Mouse (Mus musculus) limb, embryonic 14.5 days (tissue): ENCODE results near the gene Wtap. TPM values are rescaled to one million over a fixed set of nuclear protein-coding genes. Genes with fewer than 3 reads are reported as not detected.
A peak's percentile ranks its signal among the peaks of the same experiment; 100 is the strongest.
"Not testable (repeated sequence)": the region's sequence is repeated elsewhere in the genome, so short reads cannot be mapped to it uniquely, and the experiment has no call there.

Experiments used
- ATAC-seq: fragments of 200-750 bp; cut with Nextera tagmentation; 2 replicates; pipeline ENCODE4 v1.8.0; 2017; ENCODE audit warnings: low read depth, moderate number of reproducible peaks, moderate TSS enrichment; ENCODE audit not compliant: low FRiP score
- DNase-seq: peaks from one replicate; pipeline ENCODE4 v3.0.0-alpha.2; 2015; ENCODE audit warnings: low spot score
- H3K27ac ChIP-seq: fragments of 300-500 bp; sonication (generic); replicated peaks from 2 replicates; pipeline ENCODE4 v1.5.1; 2014; ENCODE audit warnings: low read depth, mild to moderate bottlenecking, low read length, moderate library complexity, mixed read lengths
- H3K27me3 ChIP-seq: fragments of 300-500 bp; sonication (generic); 2 replicates; pipeline ENCODE4 v1.6.1; 2014; ENCODE audit warnings: low read length, mixed read lengths; ENCODE audit not compliant: control insufficient read depth, insufficient read depth
- H3K36me3 ChIP-seq: fragments of 300-500 bp; sonication (generic); 2 replicates; pipeline ENCODE4 v1.6.1; 2014; ENCODE audit warnings: mild to moderate bottlenecking, low read length, moderate library complexity, mixed read lengths; ENCODE audit not compliant: control insufficient read depth, insufficient read depth
- H3K4me1 ChIP-seq: fragments of 300-500 bp; sonication (generic); 2 replicates; pipeline ENCODE4 v1.6.1; 2014; ENCODE audit warnings: antibody characterized with exemption, low read length, mixed read lengths; ENCODE audit not compliant: control insufficient read depth, insufficient read depth
- H3K4me2 ChIP-seq: fragments of 300-500 bp; sonication (generic); replicated peaks from 2 replicates; pipeline ENCODE4 v1.6.1; 2014; ENCODE audit warnings: low read depth, mild to moderate bottlenecking, low read length, moderate library complexity; ENCODE audit not compliant: severe bottlenecking
- H3K4me3 ChIP-seq: fragments of 300-500 bp; sonication (generic); replicated peaks from 2 replicates; pipeline ENCODE4 v1.5.1; 2014; ENCODE audit warnings: low read length
- H3K9ac ChIP-seq: fragments of 300-500 bp; sonication (generic); 2 replicates; pipeline ENCODE4 v1.6.1; 2014; ENCODE audit warnings: mild to moderate bottlenecking, low read depth, low read length, moderate library complexity; ENCODE audit not compliant: severe bottlenecking
- H3K9me3 ChIP-seq: fragments of 300-500 bp; sonication (generic); 2 replicates; pipeline ENCODE4 v1.6.1; 2016; ENCODE audit warnings: low read length; ENCODE audit not compliant: control insufficient read depth
- POLR2A ChIP-seq: fragments of 200-500 bp; IDR thresholded peaks from 2 replicates; pipeline ENCODE4 v1.8.0; 2012; ENCODE audit warnings: inconsistent platforms, mild to moderate bottlenecking, moderate library complexity, borderline replicate concordance; ENCODE audit not compliant: insufficient read depth, insufficient read length; ENCODE audit errors: extremely low read depth
- WGBS: fragments of 180-500 bp; shearing (Covaris S2); extraction: QIAGEN DNeasy Blood & Tissue Kit; methylation state at CpG from one replicate; pipeline ENCODE4 v1.1.7; 2014; 5-methylcytosine and 5-hydroxymethylcytosine counted together
- polyA plus RNA-seq, 2 experiments: library from polyadenylated mRNA; depleted of rRNA in 1 of 2; stranded (reverse) in 1 of 2; unstranded in 1 of 2; fragments of >200 nt; fragmentation: Nextera tagmentation in 1 of 2; extraction: Ambion mirVana in 1 of 2; gene quantifications; 2 replicates each; pipeline versions ENCODE4 v1.2.1 to v1.2.3; 2012 to 2014

Gene Wtap
- polyA plus RNA-seq, 2 experiments, result 86.1 to 135 TPM

DNA sequence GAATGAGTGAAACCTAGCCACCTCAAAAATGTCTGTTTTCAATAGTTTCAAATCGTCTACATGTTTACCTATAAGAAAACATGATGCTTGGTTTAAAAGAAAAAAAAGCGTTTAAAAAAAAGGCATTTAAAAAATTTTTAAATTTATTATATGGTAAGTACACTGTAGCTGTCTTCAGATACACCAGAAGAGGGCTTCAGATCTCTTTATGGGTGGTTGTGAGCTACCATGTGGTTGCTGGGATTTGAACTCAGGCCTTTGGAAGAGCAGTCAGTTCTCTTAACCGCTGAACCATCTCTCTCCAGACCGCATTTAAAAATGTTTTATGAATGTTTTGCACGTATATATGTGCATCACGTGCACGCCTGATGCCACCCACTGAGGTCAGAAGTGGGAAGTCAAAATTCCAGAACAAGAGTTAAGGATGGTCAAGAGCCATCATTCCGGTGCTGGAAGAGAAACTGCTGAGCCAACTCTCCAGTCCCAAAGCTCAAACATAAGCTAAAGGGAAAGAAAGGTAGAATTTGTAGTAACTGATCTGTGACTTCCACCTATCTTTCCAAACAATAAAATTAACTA is 3.3 kb downstream of the Wtap start:
- Histone ChIP-seq H3K9ac (peak overlapping the region; percentile 99), H3K36me3 (peaks cover 8% of the 10 kb centered on the region; the same call in 1 of the 2 replicates), H3K9me3 (no peaks in the 10 kb centered on the region), H3K4me3 (peak overlapping the region; percentile 97), H3K27me3 (no peaks in the 10 kb centered on the region), H3K4me1 (peaks cover 8% of the 10 kb centered on the region; the same call in 1 of the 2 replicates), H3K4me2 (peak overlapping the region; percentile 77), H3K27ac (no peak overlapping the region)
- TF ChIP-seq POLR2A, result no peak
- no peak for ATAC-seq
- no peak for DNase-seq
- 47% methylated on average over 8 of the region's 8 CpGs for WGBS

GRCm38 (mm10) chr17:12988096-12988495 is 5.9 kb downstream of the Wtap start:
- not testable (repeated sequence) for H3K27me3 ChIP-seq, H3K4me1 ChIP-seq, H3K9ac ChIP-seq, H3K27ac ChIP-seq, H3K4me2 ChIP-seq, H3K9me3 ChIP-seq, H3K4me3 ChIP-seq, DNase-seq, ATAC-seq
- peaks cover 29% of the 10 kb centered on the region for H3K36me3 ChIP-seq
- WGBS, result 98% methylated on average over 8 of the region's 8 CpGs

- Histone ChIP-seq H3K4me2 (no peak overlapping the region), H3K9me3 (no peaks in the 10 kb centered on the region), H3K27ac (no peak overlapping the region), H3K4me3 (no peak overlapping the region), H3K27me3 (no peaks in the 10 kb centered on the region), H3K4me1 (0 out of 2 replicates have a peak, but pooled peaks cover 2% of the 10 kb centered on the region), H3K9ac (no peak overlapping the region), H3K36me3 (peaks cover 65% of the 10 kb centered on the region)
- DNase-seq (no peak), ATAC-seq (no peak)
- TF ChIP-seq POLR2A, result no peak
- 80% methylated on average over 2 of the region's 2 CpGs for WGBS
These were observed 10.0 kb downstream of the Wtap start for GRCm38 (mm10) chr17:12983988-12984387.

DNA sequence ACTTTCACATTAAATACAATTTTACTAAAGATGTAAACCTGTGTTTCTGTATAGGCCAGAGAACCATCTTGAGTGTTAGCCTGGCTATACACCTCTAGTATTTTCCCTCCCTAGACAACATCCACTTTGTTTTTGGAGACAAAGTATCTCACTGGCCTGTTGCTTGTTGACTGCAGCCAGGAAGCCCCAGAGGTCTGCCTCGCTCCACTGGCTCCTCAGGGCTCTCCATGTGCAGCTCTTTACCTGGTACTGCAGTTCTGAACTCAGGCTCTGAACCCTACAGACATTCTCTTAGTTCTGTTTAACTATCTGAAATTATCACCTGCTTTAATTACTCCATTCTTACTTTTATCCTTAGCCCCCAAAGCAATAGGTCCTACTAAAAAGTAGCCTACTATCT is 15.4 kb downstream of the Wtap start:
- DNase-seq (no peak), ATAC-seq (no peak)
- H3K36me3 ChIP-seq, result peaks cover 72% of the 10 kb centered on the region
- H3K9me3 ChIP-seq, result no peaks in the 10 kb centered on the region
- no peaks in the 10 kb centered on the region for H3K27me3 ChIP-seq
- H3K27ac ChIP-seq, result no peak overlapping the region
- no peak for TF ChIP-seq POLR2A
- 100% methylated on average over 1 of the region's 1 CpGs for WGBS
- no peak overlapping the region for H3K4me2 ChIP-seq
- no peaks in the 10 kb centered on the region for H3K4me1 ChIP-seq
- H3K4me3 ChIP-seq, result no peak overlapping the region
- H3K9ac ChIP-seq, result no peak overlapping the region

DNA sequence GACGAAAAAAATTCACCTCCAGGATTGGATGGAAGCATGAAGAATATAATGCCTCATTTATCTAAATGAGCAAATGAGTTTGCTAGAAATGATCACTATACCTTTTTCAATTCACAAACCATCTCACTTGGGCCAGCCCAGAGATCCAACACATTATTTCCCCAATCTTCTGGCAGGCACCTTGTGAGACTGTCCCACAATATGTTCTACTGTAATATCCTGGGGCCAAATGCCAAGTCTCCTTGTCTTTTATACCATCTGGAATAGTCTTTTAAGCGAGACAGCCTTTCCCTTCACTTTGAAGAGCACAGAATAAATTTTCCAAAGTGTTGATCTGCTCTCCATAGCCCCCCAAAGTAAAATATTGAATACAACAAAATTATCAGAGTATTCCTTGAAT is 20.1 kb downstream of the Wtap start:
- no peak overlapping the region for H3K27ac ChIP-seq
- no peaks in the 10 kb centered on the region for H3K27me3 ChIP-seq
- TF ChIP-seq POLR2A, result no peak
- no peak for DNase-seq
- no peak for ATAC-seq
- H3K9ac ChIP-seq, result no peak overlapping the region
- no peak overlapping the region for H3K4me3 ChIP-seq
- H3K9me3 ChIP-seq, result no peaks in the 10 kb centered on the region
- H3K36me3 ChIP-seq, result peaks cover 69% of the 10 kb centered on the region
- no peak overlapping the region for H3K4me2 ChIP-seq
- WGBS, result 81% methylated on average over 2 of the region's 2 CpGs
- no peaks in the 10 kb centered on the region for H3K4me1 ChIP-seq

DNA sequence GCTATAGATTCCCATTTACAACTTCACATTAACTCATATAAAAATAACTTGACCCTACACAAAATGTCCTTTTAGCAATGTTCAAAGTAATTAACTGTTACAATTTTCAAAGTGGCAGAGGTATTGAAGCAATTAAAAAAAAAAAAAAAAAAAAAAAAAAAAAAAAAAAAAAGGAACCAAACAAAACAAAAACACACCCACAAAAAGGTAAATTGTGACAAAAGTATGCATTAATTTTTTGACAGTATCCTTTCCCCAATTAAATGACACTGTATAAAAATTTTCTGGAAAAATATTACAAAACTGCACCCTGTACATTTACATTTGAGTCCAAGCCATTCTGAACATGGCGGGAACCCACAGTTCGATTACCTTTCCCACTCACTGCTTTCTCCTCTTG is 26.8 kb downstream of the Wtap start:
- no peak for DNase-seq
- Histone ChIP-seq H3K36me3 (peaks cover 56% of the 10 kb centered on the region), H3K27ac (no peak overlapping the region), H3K4me1 (no peaks in the 10 kb centered on the region), H3K9ac (no peak overlapping the region), H3K9me3 (no peaks in the 10 kb centered on the region), H3K4me2 (no peak overlapping the region), H3K27me3 (no peaks in the 10 kb centered on the region), H3K4me3 (no peak overlapping the region)
- no peak for ATAC-seq
- no peak for TF ChIP-seq POLR2A
- WGBS, result 85% methylated on average over 2 of the region's 2 CpGs
